Mouse (Mus musculus) heart, adult 2 months (tissue): ENCODE measurements around the gene BC049730. TPM values are rescaled to one million over a fixed set of nuclear protein-coding genes. Genes with fewer than 3 reads are reported as not detected.
"Not testable (repeated sequence)": the region's sequence is repeated elsewhere in the genome, so short reads cannot be mapped to it uniquely, and the experiment has no call there.

ENCODE experiments used
- DNase-seq, 2 experiments: peaks; one replicate each; pipeline ENCODE4 v3.0.0; 2021
- H3K27ac ChIP-seq: fragments of 200-600 bp; 2 replicates; pipeline ENCODE4 v1.8.1; 2022
- H3K27me3 ChIP-seq: fragments of 200-500 bp; 2 replicates; pipeline ENCODE4 v1.6.1; 2012; ENCODE audit warnings: mild to moderate bottlenecking, low read length, inconsistent platforms, mixed read lengths; ENCODE audit not compliant: control insufficient read depth, insufficient read depth
- H3K36me3 ChIP-seq: fragments of 200-500 bp; 2 replicates; pipeline ENCODE4 v1.6.1; 2012; ENCODE audit warnings: low read length, inconsistent platforms; ENCODE audit not compliant: control insufficient read depth, insufficient read depth
- H3K4me1 ChIP-seq: fragments of 200-500 bp; 2 replicates; pipeline ENCODE4 v1.6.1; 2011; ENCODE audit warnings: low read length; ENCODE audit not compliant: control insufficient read depth, insufficient read depth
- H3K4me3 ChIP-seq: fragments of 200-600 bp; 2 replicates; pipeline ENCODE4 v1.8.1; 2022
- H3K79me2 ChIP-seq: fragments of 200-500 bp; replicated peaks from 2 replicates; pipeline ENCODE4 v1.6.1; 2012; ENCODE audit warnings: mild to moderate bottlenecking, inconsistent platforms, low read length, moderate library complexity, mixed read lengths; ENCODE audit not compliant: control insufficient read depth, insufficient read depth
- H3K9ac ChIP-seq: fragments of 200-500 bp; 2 replicates; pipeline ENCODE4 v1.6.1; 2012; ENCODE audit warnings: low read depth, mild to moderate bottlenecking, control low read depth, inconsistent platforms, low read length, mixed read lengths
- CTCF ChIP-seq: fragments of 200-600 bp; IDR thresholded peaks from 2 replicates; pipeline ENCODE4 v1.8.1; 2022; ENCODE audit warnings: antibody characterized with exemption, mild to moderate bottlenecking, moderate library complexity
- EP300 ChIP-seq: fragments of 200-500 bp; IDR thresholded peaks from 2 replicates; pipeline ENCODE4 v1.6.1; 2011; ENCODE audit warnings: low read depth, low read length, control low read depth; ENCODE audit not compliant: insufficient read depth
- POLR2A ChIP-seq: fragments of 200-500 bp; IDR thresholded peaks from 2 replicates; pipeline ENCODE4 v1.6.1; 2011; ENCODE audit warnings: mild to moderate bottlenecking, low read depth, low read length, control low read depth; ENCODE audit not compliant: insufficient read depth
- WGBS: fragments of 180-500 bp; shearing (Covaris S2); methylation state at CpG from one replicate; pipeline ENCODE4 v1.1.7; 2018; 5-methylcytosine and 5-hydroxymethylcytosine counted together
- intact Hi-C: fragments of 180-260 bp; cut with DNase I; formaldehyde crosslinking; loops from one replicate; pipeline ENCODE4 v1.15.1; 2025
- polyA plus RNA-seq: library from polyadenylated mRNA; depleted of rRNA; stranded (reverse); fragments of >200 nt; gene quantifications from 2 replicates; pipeline ENCODE4 v1.2.3, GENCODE M21; 2012
- total RNA-seq, 2 experiments: library from RNA; stranded (reverse); gene quantifications; 2 replicates each; pipeline ENCODE4 v1.2.3; 2021

Gene BC049730
- total and polyA plus RNA-seq, 3 experiments = not detected

- TF ChIP-seq CTCF (no peak), POLR2A (no peak), EP300 (no peak)
- DNase-seq = no peak
- intact Hi-C loops = no loop called here
- H3K36me3 ChIP-seq = no peaks in the 10 kb centered on the region
- WGBS = 85% methylated on average over 23 of the region's 23 CpGs
- no peaks in the 10 kb centered on the region for H3K4me1 ChIP-seq
- H3K9ac ChIP-seq = no peak overlapping the region
- H3K27ac ChIP-seq = no peak overlapping the region
- no peak overlapping the region for H3K4me3 ChIP-seq
- H3K79me2 ChIP-seq = no peaks in the 10 kb centered on the region
- no peaks in the 10 kb centered on the region for H3K27me3 ChIP-seq
Measured at GRCm38 (mm10) chr7:24671944-24672439, 37.0 kb upstream of the BC049730 start.

- no peak within 1 kb of the TSS for H3K4me3 ChIP-seq
- no peaks in the 10 kb centered on the region for H3K36me3 ChIP-seq
- H3K27me3 ChIP-seq = no peaks in the 10 kb centered on the region
- 82% methylated on average over 9 of the region's 9 CpGs for WGBS
- no peak within 1 kb of the TSS for H3K9ac ChIP-seq
- no peaks in the 10 kb centered on the region for H3K79me2 ChIP-seq
- TF ChIP-seq EP300 (no peak), CTCF (no peak), POLR2A (no peak)
- DNase-seq = no peak
- intact Hi-C loops = no loop called here
- no peaks in the 10 kb centered on the region for H3K4me1 ChIP-seq
- H3K27ac ChIP-seq = no peak within 1 kb of the TSS
Measured at GRCm38 (mm10) chr7:24676575-24676974, 32.5 kb upstream of the BC049730 start, which contains the start of gene Tex101. Tex101 (minus strand) TSS chr7:24676675.

DNA sequence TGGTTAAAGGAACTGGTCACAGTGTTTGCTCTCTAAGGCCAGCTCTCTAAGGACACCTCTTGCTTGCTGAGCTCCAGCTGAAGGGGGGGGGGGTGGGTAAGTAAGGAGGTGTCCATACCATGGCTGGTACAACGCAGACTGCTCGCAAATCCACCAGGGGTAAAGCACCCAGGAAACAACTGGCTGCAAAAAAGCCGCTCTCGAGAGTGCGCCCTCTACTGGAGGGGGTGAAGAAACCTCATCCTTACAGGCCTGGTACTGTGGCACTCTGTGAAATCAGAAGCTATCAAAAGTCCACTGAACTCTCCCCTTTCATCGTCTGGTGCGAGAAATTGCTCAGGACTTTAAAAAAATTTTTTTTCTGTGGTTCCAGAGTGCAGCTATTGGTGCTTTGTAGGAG lies 24.9 kb upstream of the BC049730 start:
- H3K4me1 ChIP-seq, H3K9ac ChIP-seq, DNase-seq, intact Hi-C loops, H3K79me2 ChIP-seq, H3K27me3 ChIP-seq, H3K27ac ChIP-seq, H3K4me3 ChIP-seq, H3K36me3 ChIP-seq: not testable (repeated sequence)
- 58% methylated on average over 7 of the region's 7 CpGs for WGBS
- peak; percentile 19; the same call in 1 of the 2 replicates for TF ChIP-seq CTCF

- H3K36me3 ChIP-seq, H3K27ac ChIP-seq, H3K9ac ChIP-seq, H3K4me3 ChIP-seq, DNase-seq, H3K27me3 ChIP-seq, intact Hi-C loops, H3K79me2 ChIP-seq, H3K4me1 ChIP-seq: not testable (repeated sequence)
- 84% methylated on average over 10 of the region's 10 CpGs for WGBS
Measured at GRCm38 (mm10) chr7:24687519-24687918, 21.5 kb upstream of the BC049730 start.

- H3K27ac ChIP-seq, H3K4me3 ChIP-seq, H3K27me3 ChIP-seq, DNase-seq, intact Hi-C loops, H3K36me3 ChIP-seq, H3K79me2 ChIP-seq, H3K9ac ChIP-seq, H3K4me1 ChIP-seq: not testable (repeated sequence)
- 56% methylated on average over 3 of the region's 3 CpGs for WGBS
Measured at GRCm38 (mm10) chr7:24692693-24693092, 16.3 kb upstream of the BC049730 start.

DNA sequence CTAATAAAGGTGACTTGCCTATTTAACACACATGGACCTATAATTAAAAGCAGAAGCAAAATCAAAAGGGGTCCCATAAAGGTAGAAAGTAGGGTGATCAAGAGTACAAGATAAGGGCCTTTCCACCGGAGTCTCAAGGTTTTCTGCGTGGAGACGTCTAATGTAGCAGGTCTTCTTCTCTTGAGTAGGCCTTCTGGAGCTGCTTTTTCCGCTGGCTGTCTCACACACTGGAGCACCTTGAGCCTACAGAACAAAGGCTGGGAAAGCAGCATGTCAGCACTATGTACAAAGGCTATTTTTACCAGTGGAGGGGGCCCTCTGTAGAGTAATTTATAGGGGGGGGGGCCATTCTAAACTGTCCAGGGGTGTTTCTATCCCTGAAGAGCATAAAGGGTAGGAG lies 11.2 kb upstream of the BC049730 start:
- H3K9ac ChIP-seq, H3K4me1 ChIP-seq, DNase-seq, H3K27ac ChIP-seq, H3K27me3 ChIP-seq, intact Hi-C loops, H3K4me3 ChIP-seq, H3K36me3 ChIP-seq, H3K79me2 ChIP-seq: not testable (repeated sequence)
- 87% methylated on average over 4 of the region's 4 CpGs for WGBS

DNA sequence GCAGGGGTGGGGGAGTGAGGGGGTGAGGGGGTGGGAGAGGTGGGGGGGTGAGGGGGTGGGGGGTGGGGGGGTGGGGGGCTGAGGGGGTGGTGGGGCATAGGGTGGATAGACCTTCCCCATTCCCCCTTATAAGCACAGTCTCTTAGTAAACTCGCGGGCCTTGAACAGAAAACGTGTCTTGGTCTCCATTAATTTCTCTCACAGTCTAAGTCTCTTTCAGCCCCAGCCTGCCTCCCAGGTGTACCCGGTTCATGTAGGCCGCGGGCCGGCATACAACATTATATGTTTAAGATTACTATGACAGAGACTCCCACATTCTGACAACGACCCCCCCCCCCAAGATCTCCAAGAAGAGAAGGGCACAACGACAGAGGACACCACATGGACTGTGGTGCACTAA lies 6.2 kb upstream of the BC049730 start:
- H3K4me3 ChIP-seq, DNase-seq, H3K27me3 ChIP-seq, H3K27ac ChIP-seq, H3K79me2 ChIP-seq, intact Hi-C loops, H3K9ac ChIP-seq, H3K4me1 ChIP-seq, H3K36me3 ChIP-seq: not testable (repeated sequence)
- WGBS = 75% methylated on average over 9 of the region's 9 CpGs
